Mouse (Mus musculus) kidney, embryonic 15.5 days (tissue): Measurements from ENCODE around the gene Tescl. TPM values are rescaled to one million over a fixed set of nuclear protein-coding genes. Genes with fewer than 3 reads are reported as not detected.

Source experiments
- ATAC-seq: fragments of 200-750 bp; cut with Nextera tagmentation; replicated peaks from 2 replicates; pipeline ENCODE4 v1.8.0; 2017; ENCODE audit warnings: moderate TSS enrichment; ENCODE audit not compliant: low FRiP score
- H3K27ac ChIP-seq: fragments of 300-500 bp; sonication (generic); 2 replicates; pipeline ENCODE4 v1.5.1; 2015; ENCODE audit warnings: mild to moderate bottlenecking, inconsistent platforms
- H3K27me3 ChIP-seq: fragments of 300-500 bp; sonication (generic); 2 replicates; pipeline ENCODE4 v1.6.1; 2015; ENCODE audit warnings: inconsistent platforms
- H3K36me3 ChIP-seq: fragments of 300-500 bp; sonication (generic); 2 replicates; pipeline ENCODE4 v1.6.1; 2015; ENCODE audit warnings: inconsistent platforms
- H3K4me1 ChIP-seq: fragments of 300-500 bp; sonication (generic); 2 replicates; pipeline ENCODE4 v1.6.1; 2015; ENCODE audit warnings: inconsistent platforms
- H3K4me2 ChIP-seq: fragments of 300-500 bp; sonication (generic); 2 replicates; pipeline ENCODE4 v1.6.1; 2015; ENCODE audit warnings: moderate library complexity, mild to moderate bottlenecking, inconsistent platforms
- H3K4me3 ChIP-seq: fragments of 300-500 bp; sonication (generic); replicated peaks from 2 replicates; pipeline ENCODE4 v1.5.1; 2015; ENCODE audit warnings: mild to moderate bottlenecking, inconsistent platforms
- H3K9ac ChIP-seq: fragments of 300-500 bp; sonication (generic); 2 replicates; pipeline ENCODE4 v1.6.1; 2015; ENCODE audit warnings: mild to moderate bottlenecking, inconsistent platforms
- H3K9me3 ChIP-seq: fragments of 300-500 bp; sonication (generic); replicated peaks from 2 replicates; pipeline ENCODE4 v1.6.1; 2016; ENCODE audit warnings: inconsistent platforms
- WGBS: fragments of 180-500 bp; shearing (Covaris S2); methylation state at CpG from one replicate; pipeline ENCODE4 v1.1.7; 2015; ENCODE audit warnings: mixed read lengths; 5-methylcytosine and 5-hydroxymethylcytosine counted together
- polyA plus RNA-seq: library from polyadenylated mRNA; unstranded; fragments of >200 nt; fragmentation: Nextera tagmentation; extraction: Ambion mirVana; gene quantifications from 2 replicates; pipeline ENCODE4 v1.2.1, GENCODE M21; 2015

The Tescl gene
- polyA plus RNA-seq, 1 experiment from 2014 or later, result 0.43 TPM

- WGBS, result 78% methylated on average over 4 of the region's 4 CpGs
- ATAC-seq, result no peak
Measured at GRCm38 (mm10) chr7:24322593-24322992, 11.1 kb downstream of the Tescl start.

GRCm38 (mm10) chr7:24318942-24319341 is 14.8 kb downstream of the Tescl start:
- Histone ChIP-seq H3K4me3 (no peak overlapping the region), H3K27me3 (0 out of 2 replicates have a peak, but pooled peaks cover 3% of the 10 kb centered on the region), H3K27ac (no peak overlapping the region), H3K4me2 (no peak overlapping the region), H3K9ac (no peak overlapping the region), H3K4me1 (peaks cover 12% of the 10 kb centered on the region), H3K9me3 (no peaks in the 10 kb centered on the region), H3K36me3 (no peaks in the 10 kb centered on the region)
- WGBS, result 51% methylated on average over 6 of the region's 6 CpGs
- no peak for ATAC-seq

More at GRCm38 (mm10) chr7:24322593-24322992, 11.1 kb downstream of the Tescl start:
- H3K27me3 ChIP-seq, result peaks cover 3% of the 10 kb centered on the region; the same call in 1 of the 2 replicates
- no peak overlapping the region for H3K4me2 ChIP-seq
- H3K9me3 ChIP-seq, result peaks cover 7% of the 10 kb centered on the region
- no peaks in the 10 kb centered on the region for H3K36me3 ChIP-seq
- peaks cover 10% of the 10 kb centered on the region for H3K4me1 ChIP-seq
- H3K4me3 ChIP-seq, result no peak overlapping the region
- H3K27ac ChIP-seq, result no peak overlapping the region
- no peak overlapping the region for H3K9ac ChIP-seq

GRCm38 (mm10) chr7:24316567-24317092 is 17.1 kb downstream of the Tescl start, which contains the start of gene Zfp94:
Zfp94 (minus strand) TSS chr7:24316666.
- ATAC-seq, result peak; percentile 96
- Histone ChIP-seq H3K27me3 (0 out of 2 replicates have a peak, but pooled peaks cover 3% of the 10 kb centered on the region), H3K9ac (peak within 1 kb of the TSS; percentile 68), H3K27ac (peak within 1 kb of the TSS; percentile 89), H3K36me3 (peaks cover 14% of the 10 kb centered on the region), H3K9me3 (no peaks in the 10 kb centered on the region), H3K4me3 (peak within 1 kb of the TSS; percentile 66), H3K4me2 (peak within 1 kb of the TSS; percentile 85), H3K4me1 (peaks cover 12% of the 10 kb centered on the region)
- 1% methylated on average over 33 of the region's 33 CpGs for WGBS

GRCm38 (mm10) chr7:24315726-24316566 is 17.8 kb downstream of the Tescl start:
- no peak for ATAC-seq
- Histone ChIP-seq H3K4me3 (peak overlapping the region; percentile 66), H3K9me3 (no peaks in the 10 kb centered on the region), H3K9ac (peak overlapping the region; percentile 68), H3K4me2 (peak overlapping the region; percentile 85), H3K36me3 (peaks cover 21% of the 10 kb centered on the region), H3K4me1 (peaks cover 12% of the 10 kb centered on the region), H3K27me3 (0 out of 2 replicates have a peak, but pooled peaks cover 3% of the 10 kb centered on the region), H3K27ac (peak overlapping the region; percentile 76)
- 27% methylated on average over 29 of the region's 29 CpGs for WGBS

GRCm38 (mm10) chr7:24300771-24301282 is 32.9 kb downstream of the Tescl start, which contains the start of gene Zfp61:
Zfp61 (minus strand) TSS chr7:24301232.
- peak within 1 kb of the TSS; percentile 89 for H3K4me2 ChIP-seq
- H3K9me3 ChIP-seq, result no peaks in the 10 kb centered on the region
- H3K27me3 ChIP-seq, result no peaks in the 10 kb centered on the region
- peak within 1 kb of the TSS; percentile 79 for H3K4me3 ChIP-seq
- 2% methylated on average over 13 of the region's 13 CpGs for WGBS
- peaks cover 24% of the 10 kb centered on the region for H3K4me1 ChIP-seq
- H3K27ac ChIP-seq, result peak within 1 kb of the TSS; percentile 97
- peaks cover 47% of the 10 kb centered on the region for H3K36me3 ChIP-seq
- ATAC-seq, result peak; percentile 79
- H3K9ac ChIP-seq, result peak within 1 kb of the TSS; percentile 52

- H3K4me3 ChIP-seq, result peak overlapping the region; percentile 79
- peak overlapping the region; percentile 52 for H3K9ac ChIP-seq
- under 1% methylated on average over 18 of the region's 18 CpGs for WGBS
- H3K27ac ChIP-seq, result peak overlapping the region; percentile 97
- H3K27me3 ChIP-seq, result no peaks in the 10 kb centered on the region
- peak; percentile 12; the same call in 1 of the 2 replicates for ATAC-seq
- H3K36me3 ChIP-seq, result peaks cover 54% of the 10 kb centered on the region
- peak overlapping the region; percentile 89 for H3K4me2 ChIP-seq
- H3K9me3 ChIP-seq, result no peaks in the 10 kb centered on the region
- peaks cover 24% of the 10 kb centered on the region for H3K4me1 ChIP-seq
Measured at GRCm38 (mm10) chr7:24299823-24300481, 33.8 kb downstream of the Tescl start.

- Histone ChIP-seq H3K4me3 (peak overlapping the region; percentile 79), H3K4me1 (peaks cover 24% of the 10 kb centered on the region), H3K4me2 (peak overlapping the region; percentile 89), H3K27ac (peak overlapping the region; percentile 97), H3K27me3 (no peaks in the 10 kb centered on the region), H3K9ac (peak overlapping the region; percentile 73), H3K36me3 (peaks cover 57% of the 10 kb centered on the region), H3K9me3 (no peaks in the 10 kb centered on the region)
- under 1% methylated on average over 47 of the region's 47 CpGs for WGBS
- ATAC-seq, result peak; percentile 87
Measured at GRCm38 (mm10) chr7:24298973-24299708, 34.6 kb downstream of the Tescl start.

- 0% methylated on average over 12 of the region's 12 CpGs for WGBS
- H3K27me3 ChIP-seq, result no peaks in the 10 kb centered on the region
- H3K4me3 ChIP-seq, result peak overlapping the region; percentile 79
- H3K4me2 ChIP-seq, result peak overlapping the region; percentile 89
- peak; percentile 31 for ATAC-seq
- peaks cover 60% of the 10 kb centered on the region for H3K36me3 ChIP-seq
- H3K4me1 ChIP-seq, result peaks cover 24% of the 10 kb centered on the region
- H3K9me3 ChIP-seq, result no peaks in the 10 kb centered on the region
- H3K9ac ChIP-seq, result peak overlapping the region; percentile 73
- peak overlapping the region; percentile 97 for H3K27ac ChIP-seq
Measured at GRCm38 (mm10) chr7:24298635-24298972, 35.1 kb downstream of the Tescl start.

- no peaks in the 10 kb centered on the region for H3K27me3 ChIP-seq
- H3K4me1 ChIP-seq, result peaks cover 24% of the 10 kb centered on the region
- H3K9me3 ChIP-seq, result no peaks in the 10 kb centered on the region
- peaks cover 60% of the 10 kb centered on the region for H3K36me3 ChIP-seq
- H3K9ac ChIP-seq, result no peak overlapping the region
- H3K27ac ChIP-seq, result no peak overlapping the region
- peak overlapping the region; percentile 79 for H3K4me3 ChIP-seq
- peak overlapping the region; percentile 89 for H3K4me2 ChIP-seq
- no peak for ATAC-seq
- WGBS, result 90% methylated on average over 15 of the region's 15 CpGs
Measured at GRCm38 (mm10) chr7:24297361-24298095, 36.2 kb downstream of the Tescl start.

GRCm38 (mm10) chr7:24296386-24296785 is 37.4 kb downstream of the Tescl start:
- Histone ChIP-seq H3K4me3 (no peak overlapping the region), H3K36me3 (peaks cover 61% of the 10 kb centered on the region), H3K9me3 (no peaks in the 10 kb centered on the region), H3K9ac (no peak overlapping the region), H3K4me2 (no peak overlapping the region), H3K27me3 (no peaks in the 10 kb centered on the region), H3K27ac (no peak overlapping the region), H3K4me1 (peaks cover 24% of the 10 kb centered on the region)
- 93% methylated on average over 7 of the region's 7 CpGs for WGBS
- no peak for ATAC-seq

- ATAC-seq, result no peak
- WGBS, result 97% methylated on average over 7 of the region's 7 CpGs
- Histone ChIP-seq H3K9ac (no peak overlapping the region), H3K9me3 (no peaks in the 10 kb centered on the region), H3K27ac (no peak overlapping the region), H3K4me1 (peaks cover 17% of the 10 kb centered on the region), H3K4me2 (no peak overlapping the region), H3K36me3 (peaks cover 71% of the 10 kb centered on the region), H3K4me3 (no peak overlapping the region), H3K27me3 (no peaks in the 10 kb centered on the region)
Measured at GRCm38 (mm10) chr7:24295376-24295775, 38.4 kb downstream of the Tescl start.
